Mouse (Mus musculus): Measurements from ENCODE around the gene Rhot2.
"Not testable (repeated sequence)": the region's sequence is repeated elsewhere in the genome, so short reads cannot be mapped to it uniquely, and the experiment has no call there.

Gene Rhot2

DNA sequence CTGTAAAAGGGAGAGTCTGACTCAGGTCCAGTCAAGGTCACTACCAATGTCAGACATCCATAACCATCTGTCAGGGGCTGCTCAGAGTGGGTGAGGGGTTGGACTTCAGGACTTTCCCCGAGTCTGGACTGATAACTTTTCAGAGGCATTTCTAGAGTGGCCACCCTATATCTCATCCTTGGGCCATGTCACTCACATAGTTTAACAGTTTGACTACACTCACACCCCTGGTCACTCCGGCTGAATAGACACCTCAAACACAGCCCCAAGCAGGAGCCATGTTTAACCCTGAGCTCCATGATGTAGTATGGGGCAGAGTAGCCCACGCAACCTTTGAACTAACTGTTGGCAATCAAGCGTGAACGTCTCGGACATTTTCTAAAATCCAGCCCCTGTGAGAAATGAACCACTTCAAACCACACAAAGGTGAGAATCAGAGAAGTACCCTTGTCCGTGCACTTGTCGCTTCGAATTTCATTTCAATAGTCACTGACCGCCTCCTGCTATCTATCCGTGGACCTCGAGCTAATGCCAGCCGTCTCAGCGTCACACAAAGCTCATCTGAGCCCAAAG, 29.6 kb upstream of the Rhot2 start:
- no peak for DNase-seq

DNA sequence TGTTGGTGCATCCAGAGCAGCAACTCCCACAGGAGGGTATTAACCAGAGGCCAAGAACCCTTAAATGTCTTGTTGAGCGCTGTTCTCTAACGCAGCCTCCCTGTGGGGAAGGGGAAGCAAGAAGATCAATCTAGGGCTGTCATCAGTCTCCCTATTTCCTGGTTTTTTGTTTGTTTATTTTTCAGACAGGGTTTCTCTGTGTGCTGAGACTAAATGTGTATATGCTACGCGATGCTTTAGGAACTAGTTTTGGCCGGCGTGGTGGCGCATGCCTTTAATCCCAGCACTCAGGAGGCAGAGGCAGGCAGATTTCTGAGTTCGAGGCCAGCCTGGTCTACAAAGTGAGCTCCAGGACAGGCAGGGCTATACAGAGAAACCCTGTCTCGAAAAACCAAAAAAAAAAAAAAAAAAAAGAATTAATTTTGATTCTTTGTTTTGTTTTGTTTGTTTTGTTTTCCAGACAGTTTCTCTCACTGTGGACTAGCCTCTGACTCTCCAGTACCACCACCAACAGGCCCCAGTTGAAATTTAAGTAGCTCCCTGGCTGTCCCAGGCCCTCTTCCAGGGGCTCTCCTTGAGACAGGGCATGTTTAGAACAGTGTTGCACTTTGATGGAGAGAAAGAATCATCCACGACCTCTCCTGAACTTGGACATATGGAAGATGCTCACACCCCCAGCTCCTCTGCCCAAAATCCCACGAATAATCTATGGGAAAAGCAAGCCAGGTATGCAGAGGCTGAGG, 28.9 kb upstream of the Rhot2 start:
- no peak for DNase-seq

DNA sequence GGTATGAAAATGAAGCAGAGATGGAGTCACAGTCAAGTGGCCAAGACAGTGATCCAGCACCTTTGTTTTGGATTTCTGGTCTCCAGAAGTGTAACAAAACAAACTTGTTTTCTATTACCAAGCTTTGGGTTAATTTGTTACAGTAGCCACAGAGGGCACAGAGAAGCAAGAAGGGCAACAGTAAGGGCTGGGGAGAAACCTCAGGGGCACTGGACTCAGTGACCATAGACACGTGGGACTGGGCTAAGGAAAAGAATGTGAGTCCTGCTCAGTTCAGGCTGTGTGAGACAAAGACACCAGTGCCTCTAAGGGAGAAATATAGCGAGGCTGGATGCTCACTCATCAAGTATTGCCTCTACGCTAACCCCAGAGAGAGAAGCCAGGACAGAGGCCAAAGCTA, 28.0 kb upstream of the Rhot2 start:
- DNase-seq: no peak

GRCm38 (mm10) chr17:25871566-25871965, 26.9 kb upstream of the Rhot2 start:
- not testable (repeated sequence) for DNase-seq

- no peak for DNase-seq
Observed at GRCm38 (mm10) chr17:25869954-25870353, 25.3 kb upstream of the Rhot2 start.

DNA sequence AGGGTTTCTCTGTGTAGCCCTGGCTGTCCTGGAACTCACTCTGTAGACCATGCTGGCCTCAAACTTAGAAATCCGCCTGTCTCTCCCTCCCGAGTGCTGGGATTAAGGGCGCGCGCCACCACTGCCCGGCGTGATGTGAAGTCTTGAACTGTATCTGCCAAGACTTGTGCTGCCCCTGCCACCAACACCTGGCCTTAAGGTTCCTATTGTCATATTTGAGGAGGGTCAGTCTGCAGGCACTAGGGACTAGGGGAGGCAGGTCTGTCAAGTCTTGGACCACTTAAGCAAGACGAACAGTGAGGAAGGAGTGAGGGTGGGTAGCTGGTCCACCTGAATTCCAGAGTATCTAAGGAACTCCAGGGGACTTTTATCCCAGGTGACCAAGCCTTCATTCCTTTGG, 24.8 kb upstream of the Rhot2 start:
- DNase-seq: no peak

GRCm38 (mm10) chr17:25868601-25869191, 24.0 kb upstream of the Rhot2 start, which contains the start of gene Mcrip2:
Mcrip2 (minus strand) TSS chr17:25868764.
- DNase-seq: peak; percentile 87

DNA sequence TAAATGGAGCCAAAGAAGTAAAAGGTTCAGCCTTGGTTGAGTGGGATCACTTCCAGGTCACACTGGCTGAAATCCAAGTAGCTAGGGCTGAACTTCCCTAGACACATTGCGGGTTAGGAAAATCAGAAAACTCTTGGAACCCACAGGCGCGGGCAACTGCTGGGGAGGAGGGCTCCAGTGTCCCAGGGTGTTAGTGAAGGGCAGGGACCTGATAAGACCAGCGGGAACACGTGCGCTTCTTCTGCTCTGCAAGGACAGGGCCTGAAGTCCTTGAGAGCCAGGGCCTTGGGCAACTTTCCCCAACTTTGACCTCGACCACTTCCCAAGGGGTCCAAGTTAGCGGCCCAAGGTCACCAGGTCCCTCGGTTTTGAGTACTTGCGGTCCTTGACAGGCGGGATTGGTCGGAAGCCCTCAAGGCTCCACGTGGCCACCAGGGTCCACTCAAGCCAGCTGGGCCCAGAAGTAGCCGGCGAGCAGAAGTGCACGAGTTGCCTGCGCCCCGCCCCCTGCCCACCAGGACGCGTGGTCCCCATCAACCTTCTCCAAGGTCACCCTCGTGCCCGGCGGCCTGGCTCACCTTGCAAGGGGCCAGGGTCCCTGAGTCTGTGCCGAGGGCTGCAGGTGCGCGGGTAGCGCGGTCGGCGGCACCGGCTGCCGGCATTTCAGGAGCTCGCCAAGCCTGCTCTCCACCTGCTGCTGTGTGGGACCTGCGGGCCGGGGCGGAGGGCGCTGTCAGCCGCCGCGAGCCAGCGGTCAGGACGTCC, 23.4 kb upstream of the Rhot2 start:
- peak; percentile 57 for DNase-seq

DNA sequence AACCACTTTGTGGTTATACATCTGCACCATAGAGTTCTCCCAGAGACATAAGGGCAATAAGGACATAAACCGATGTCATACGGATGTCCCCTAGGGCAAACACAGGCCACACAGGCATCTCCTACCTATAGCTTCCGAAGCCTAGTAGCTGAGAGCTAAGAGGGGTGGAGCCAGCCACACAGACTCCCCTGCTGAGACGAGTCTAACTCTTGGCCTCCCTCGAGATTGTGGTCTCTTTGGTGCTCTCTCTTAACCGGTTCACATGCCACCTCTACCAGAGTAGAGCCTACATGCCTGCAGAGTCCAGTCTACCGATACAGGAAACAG, 22.8 kb upstream of the Rhot2 start:
- DNase-seq: no peak

GRCm38 (mm10) chr17:25866172-25866571, 21.5 kb upstream of the Rhot2 start:
- DNase-seq: no peak

- no peak for DNase-seq
Observed at GRCm38 (mm10) chr17:25865288-25865687, 20.6 kb upstream of the Rhot2 start.

DNA sequence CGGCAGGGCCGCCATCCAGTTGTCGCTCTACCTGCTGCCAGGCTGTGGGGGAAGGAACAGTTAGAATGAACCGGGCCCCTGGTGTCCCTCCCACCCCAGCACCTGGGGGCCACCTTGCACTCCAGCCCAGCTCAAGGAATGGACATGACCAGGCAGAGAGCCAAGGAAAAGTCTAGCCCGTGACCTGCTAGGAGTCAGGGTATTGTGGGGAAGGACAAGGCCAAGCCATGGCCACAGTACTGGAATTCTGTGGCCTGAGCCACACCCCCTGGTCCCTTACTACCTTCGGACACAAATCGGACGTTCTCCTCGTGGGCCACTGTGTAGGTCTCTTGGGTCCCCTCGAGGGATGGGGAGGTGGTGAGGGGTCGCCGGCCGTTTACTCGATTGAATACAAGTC, 19.7 kb upstream of the Rhot2 start:
- DNase-seq: no peak

DNA sequence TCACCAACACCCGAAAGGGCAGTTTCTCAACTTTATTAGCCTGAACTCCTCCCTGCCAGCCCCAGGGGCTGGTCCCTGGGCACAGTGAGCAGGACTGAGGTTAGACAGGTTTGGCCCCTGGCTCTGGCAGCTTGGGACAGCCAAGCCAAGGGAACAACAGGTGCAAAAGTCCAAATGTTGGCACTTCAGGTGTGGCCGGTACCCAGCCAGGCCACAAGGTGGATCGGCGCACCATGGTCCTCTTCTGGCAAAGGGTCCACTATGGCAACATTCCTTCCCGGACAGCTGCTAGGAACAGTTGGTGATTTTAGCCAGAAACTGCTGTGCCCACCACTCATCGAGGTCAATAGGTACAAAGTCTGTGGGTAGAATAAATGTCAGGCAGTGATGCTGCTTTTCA, 19.0 kb upstream of the Rhot2 start:
- no peak for DNase-seq

GRCm38 (mm10) chr17:25861704-25862612, 17.3 kb upstream of the Rhot2 start:
- DNase-seq: no peak

DNA sequence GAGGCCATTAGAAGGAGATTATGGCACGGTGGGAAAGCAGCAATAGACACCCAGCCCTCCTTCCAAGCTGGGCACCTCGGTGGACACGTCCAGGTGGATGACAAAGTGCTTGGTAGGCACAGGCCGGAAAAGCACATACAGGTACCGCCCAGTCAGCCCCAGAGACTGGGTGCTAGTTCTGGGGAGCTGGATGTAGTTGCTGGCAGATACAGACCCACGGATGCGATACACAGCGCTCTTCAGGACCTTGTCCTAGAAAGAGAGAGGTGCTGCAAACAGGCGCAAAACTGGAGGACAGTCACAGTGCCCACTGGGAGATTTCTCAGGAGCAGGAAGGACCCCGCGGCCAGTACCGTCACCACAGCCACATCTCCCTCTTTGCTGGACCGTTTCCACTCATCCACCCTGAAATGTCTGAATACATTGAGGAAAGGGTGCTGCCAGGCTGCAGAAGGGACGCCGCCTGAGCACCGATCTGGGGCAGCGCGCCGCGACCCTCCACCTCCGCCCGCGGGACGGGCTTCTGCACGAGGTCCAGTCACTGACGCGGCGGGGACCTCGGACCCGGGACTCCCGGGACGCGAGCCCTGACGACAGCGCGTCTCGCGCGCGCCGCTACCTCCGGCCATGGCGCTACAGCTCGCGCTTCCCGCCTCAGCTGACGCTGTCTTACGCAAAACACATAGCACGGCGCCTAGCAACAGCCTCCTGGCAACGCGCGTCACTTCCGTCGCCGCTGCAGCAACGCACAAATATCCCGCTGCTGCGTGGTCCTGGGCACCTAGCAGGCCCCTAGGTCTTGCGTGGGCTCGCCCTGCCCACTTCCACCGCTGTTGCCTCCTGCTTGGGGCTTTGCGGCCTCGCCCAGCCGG, 16.4 kb upstream of the Rhot2 start, which contains the start of gene Wdr90:
Wdr90 (minus strand) TSS at position 670 of the 872 bp plus-strand sequence.
- DNase-seq: peak; percentile 97

- no peak for DNase-seq
Observed at GRCm38 (mm10) chr17:25860229-25860628, 15.6 kb upstream of the Rhot2 start.

- no peak for DNase-seq
Observed at GRCm38 (mm10) chr17:25843636-25844395, 835 bp downstream of the Rhot2 start.

- no peak for DNase-seq
Observed at GRCm38 (mm10) chr17:25843122-25843521, 1.5 kb downstream of the Rhot2 start.

DNA sequence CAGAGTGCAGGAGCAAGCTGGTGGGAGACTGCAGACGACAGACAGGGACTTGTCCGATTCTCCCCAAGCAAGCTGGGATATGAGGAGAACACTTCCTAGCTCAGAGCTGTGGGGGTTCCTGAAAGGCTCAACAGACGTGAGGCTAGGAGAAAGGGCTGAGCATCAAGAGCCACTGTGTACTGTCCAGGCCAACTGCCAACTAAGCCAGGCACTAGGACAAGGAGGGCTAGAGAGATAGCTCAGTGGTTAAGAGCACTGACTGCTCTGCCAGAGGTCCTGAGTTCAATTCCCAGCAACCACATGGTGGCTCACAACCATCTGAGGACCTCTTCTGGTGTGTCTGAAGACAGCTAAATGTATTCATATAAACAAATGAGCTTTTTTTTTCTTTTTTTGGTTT, 2.1 kb downstream of the Rhot2 start:
- DNase-seq: no peak

DNA sequence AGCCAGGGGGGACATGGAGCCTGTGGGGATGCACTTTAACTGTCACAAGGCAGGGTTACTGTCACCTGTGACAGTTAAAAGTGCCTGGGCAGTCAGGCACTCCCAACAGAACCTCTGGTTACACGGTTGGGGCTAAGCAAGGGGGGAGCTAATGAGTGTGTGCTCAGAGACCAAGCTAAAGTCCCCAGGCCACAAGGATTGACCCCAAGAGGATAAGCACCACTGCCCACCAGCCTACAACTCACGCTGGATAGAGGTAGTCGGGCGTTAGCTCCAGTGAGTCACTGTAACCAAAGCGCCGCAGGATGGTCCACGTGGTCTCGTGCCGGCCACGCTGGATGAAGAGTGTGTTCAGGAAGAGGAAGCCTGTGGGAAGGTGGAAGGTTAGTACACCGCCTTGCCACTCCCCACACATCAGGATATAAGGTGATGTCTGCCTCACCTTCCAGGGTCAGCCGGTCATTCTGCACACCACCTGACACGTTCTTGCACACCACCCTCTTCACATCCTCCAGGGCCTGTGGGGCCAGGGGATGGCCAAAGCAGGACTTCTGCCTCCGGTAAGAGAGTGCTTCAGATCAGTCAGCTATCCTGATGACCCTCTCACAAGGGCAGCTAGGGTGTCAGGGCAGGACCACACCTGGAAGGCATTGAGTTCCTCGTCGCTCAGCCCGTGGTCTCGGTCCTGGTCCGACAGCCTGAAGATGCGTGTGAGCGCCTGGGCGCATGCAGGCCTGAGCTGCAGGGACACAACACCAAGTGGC, 3.4 kb downstream of the Rhot2 start, which contains the start of gene Gm20683:
Gm20683 (minus strand) TSS at position 647 of the 764 bp plus-strand sequence.
- DNase-seq: no peak

All from retina, postnatal 1 day (tissue).